Mouse (Mus musculus) retina, postnatal 1 day (tissue): Measurements from ENCODE around the gene Ankfy1.

Experiments used
- DNase-seq: peaks from one replicate; pipeline ENCODE4 v3.0.0-alpha.2; 2012

Gene Ankfy1

GRCm38 (mm10) chr11:72796296-72796687, 106.5 kb downstream of the Ankfy1 start:
- DNase-seq = no peak

- no peak for DNase-seq
These were observed 107.0 kb downstream of the Ankfy1 start for GRCm38 (mm10) chr11:72796773-72797338.

GRCm38 (mm10) chr11:72798112-72798511, 108.3 kb downstream of the Ankfy1 start:
- DNase-seq = no peak

GRCm38 (mm10) chr11:72801182-72801581, 111.4 kb downstream of the Ankfy1 start:
- DNase-seq = no peak

GRCm38 (mm10) chr11:72803038-72803437, 113.2 kb downstream of the Ankfy1 start:
- DNase-seq = no peak

GRCm38 (mm10) chr11:72804586-72804985, 114.8 kb downstream of the Ankfy1 start:
- DNase-seq = no peak

- DNase-seq = no peak
These were observed 115.4 kb downstream of the Ankfy1 start for GRCm38 (mm10) chr11:72805232-72805631.

- DNase-seq = no peak
These were observed 116.8 kb downstream of the Ankfy1 start for GRCm38 (mm10) chr11:72806556-72806955.

GRCm38 (mm10) chr11:72807992-72808391, 118.2 kb downstream of the Ankfy1 start:
- no peak for DNase-seq

GRCm38 (mm10) chr11:72813687-72814086, 123.9 kb downstream of the Ankfy1 start:
- no peak for DNase-seq

- DNase-seq = no peak
These were observed 124.4 kb downstream of the Ankfy1 start for GRCm38 (mm10) chr11:72814188-72814587.

- DNase-seq = no peak
These were observed 127.1 kb downstream of the Ankfy1 start for GRCm38 (mm10) chr11:72816859-72817258.

GRCm38 (mm10) chr11:72818067-72818466, 128.3 kb downstream of the Ankfy1 start:
- DNase-seq = no peak

GRCm38 (mm10) chr11:72821041-72821440, 131.2 kb downstream of the Ankfy1 start:
- no peak for DNase-seq
